Mouse (Mus musculus) thymus, postnatal 25 days (tissue): ENCODE measurements around the gene Vps29.
"Not testable (repeated sequence)": the region's sequence is repeated elsewhere in the genome, so short reads cannot be mapped to it uniquely, and the experiment has no call there.

Source experiments
- DNase-seq: peaks from one replicate; pipeline ENCODE4 v3.0.0; 2022

Gene Vps29

DNA sequence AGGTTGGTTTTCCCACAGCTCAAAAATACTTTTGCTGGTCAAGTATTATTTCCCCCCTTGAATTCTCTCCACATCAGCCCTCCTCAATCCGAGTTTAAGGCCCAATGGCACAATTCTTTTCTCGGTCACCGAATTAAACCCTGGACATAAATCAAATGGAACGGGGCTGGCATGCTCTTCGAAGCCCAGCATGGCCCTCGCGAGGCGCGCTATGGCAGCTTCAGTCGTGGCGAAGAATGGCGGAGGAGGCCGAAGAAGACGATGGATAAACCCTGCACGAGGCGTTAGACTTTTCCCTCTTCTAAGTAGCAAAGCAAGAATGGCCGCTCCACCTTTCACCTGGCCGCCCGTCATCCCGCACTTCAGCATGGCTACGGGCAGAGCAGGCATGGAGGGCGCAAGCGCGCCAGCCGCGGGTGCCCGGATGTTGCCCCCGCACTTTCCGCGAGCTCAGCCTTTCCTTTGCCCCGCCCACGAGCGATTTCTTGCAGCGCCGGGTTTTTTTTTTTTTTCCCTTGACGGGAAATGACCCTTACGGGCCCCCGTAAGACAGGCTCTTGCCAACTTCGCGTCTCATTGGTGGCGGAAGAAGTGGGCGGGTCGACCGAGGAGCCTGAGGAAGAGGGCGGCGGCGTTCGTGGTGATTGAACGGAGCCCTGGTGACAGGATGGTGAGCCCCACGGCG lies at the start of gene Vps29, which contains the start of gene Rad9b:
Vps29 (plus strand) TSS at position 563 of the 685 bp plus-strand sequence.
Rad9b (minus strand) TSS at position 427 of the 685 bp plus-strand sequence.
- peak; percentile 98 for DNase-seq

DNA sequence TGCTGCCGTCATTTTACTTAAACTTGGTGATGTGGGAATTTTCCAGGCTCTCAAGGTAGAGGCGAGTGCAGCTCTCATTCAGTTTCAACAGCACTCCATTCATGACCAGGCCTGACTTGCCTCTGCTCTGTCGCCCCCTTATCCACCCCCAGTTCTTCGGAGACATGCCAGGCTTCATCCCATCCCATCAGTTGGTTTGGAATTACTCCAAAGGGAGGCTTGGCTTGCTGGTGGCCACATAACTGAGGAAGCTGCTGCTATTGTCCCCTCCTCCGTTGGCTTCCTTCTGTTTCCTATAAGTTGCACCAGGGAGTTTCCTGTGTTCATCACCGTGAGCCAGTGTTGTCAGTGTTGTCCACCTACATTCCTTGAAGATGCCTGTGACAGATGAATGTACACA lies 49.6 kb upstream of the Vps29 start:
- DNase-seq: no peak

DNA sequence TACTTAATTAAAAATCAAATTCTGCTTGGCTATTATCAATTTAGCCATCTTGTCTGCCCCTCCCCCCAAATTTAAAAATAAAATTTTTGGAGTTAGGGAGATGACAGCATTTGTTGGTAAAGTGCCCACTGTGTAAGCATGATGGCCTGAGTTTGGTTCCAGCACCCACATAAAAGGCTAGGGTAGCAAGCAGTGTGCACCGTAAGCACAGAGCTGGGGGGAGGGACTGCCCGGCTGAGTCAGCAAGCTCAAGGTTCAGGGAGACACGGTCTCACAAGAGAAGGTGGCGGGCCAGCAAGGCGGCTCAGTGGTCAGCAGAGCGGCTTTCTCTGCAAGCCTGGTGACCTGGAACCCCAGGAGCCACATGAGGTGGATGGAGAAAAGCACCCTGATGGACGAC lies 48.7 kb upstream of the Vps29 start:
- DNase-seq: no peak

DNA sequence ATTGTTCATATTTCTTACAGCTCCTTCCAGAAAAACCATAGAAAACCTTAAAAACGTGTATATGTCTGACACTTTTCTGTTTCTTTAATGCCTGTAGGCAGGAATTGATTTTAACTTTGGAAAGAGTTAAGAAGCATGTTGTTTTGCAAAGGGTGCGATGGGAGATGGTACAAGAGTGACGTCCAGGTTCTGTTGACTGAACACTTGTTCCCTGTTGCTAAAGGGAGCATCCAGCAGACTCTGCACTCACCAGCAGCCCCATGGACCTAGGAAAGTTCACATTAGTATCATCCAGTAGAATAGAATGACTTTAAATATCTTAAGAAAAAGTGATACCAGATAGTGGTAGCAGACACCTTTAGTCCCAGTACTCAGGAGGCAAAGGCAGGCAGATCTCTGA lies 47.6 kb upstream of the Vps29 start:
- no peak for DNase-seq

DNA sequence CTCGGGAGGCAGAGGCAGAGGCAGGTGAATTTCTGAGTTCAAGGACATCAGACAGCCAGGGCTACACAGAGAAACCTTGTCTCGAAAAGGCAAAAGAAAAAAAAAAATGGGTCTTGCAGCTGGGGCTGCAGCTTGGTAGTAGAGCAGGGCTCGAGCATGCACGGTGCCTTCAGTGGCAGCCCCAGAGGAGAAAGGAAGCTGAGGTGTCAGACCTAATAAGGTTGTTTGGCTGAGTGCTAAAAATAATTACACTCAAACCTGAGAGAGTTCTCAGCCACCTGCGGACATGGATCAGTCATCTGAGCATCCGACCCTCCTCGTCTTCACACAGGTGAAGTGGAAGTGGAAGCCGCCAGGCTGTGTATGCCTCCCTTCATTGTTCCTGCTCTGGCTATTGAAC lies 43.5 kb upstream of the Vps29 start:
- peak; percentile 72 for DNase-seq

DNA sequence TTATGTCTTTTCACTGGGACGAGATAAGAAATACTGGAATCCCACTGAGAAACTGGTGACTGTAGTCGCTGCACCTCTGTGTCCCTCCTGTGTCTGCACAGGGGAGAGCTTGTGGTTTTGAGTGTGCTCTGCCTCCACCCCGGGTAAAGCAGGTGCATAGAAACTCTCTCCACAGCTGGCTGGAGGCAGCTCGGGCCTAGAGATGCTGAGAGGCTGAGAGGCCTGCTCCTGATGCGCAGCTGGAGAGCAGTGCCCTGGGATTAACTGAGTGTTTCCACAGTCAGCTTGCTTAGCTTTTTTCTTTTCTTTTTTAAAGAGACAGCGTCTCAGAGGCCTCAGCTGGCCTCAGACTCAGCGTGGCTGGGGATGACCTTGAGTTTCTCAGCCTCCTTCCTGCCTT lies 42.5 kb upstream of the Vps29 start:
- peak; percentile 77 for DNase-seq

DNA sequence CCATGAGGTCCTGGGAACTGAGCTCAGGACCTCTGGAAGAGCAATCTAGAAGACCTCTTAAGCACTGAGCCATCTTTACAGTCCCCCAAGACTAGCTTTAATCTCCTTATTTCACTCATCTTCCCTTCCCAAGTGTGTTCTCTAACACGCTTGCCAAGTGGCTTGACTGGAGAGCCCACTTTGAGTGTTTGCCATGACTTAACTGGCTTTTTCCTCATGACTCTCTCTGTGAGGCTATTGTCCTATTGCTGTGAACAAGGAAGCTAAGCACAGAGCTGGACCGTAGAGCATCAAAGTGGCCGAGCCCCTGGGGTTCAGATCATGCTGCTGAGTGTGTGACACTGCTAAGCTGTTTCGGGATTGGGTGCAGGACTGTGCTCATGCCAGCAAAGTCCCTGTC lies 41.8 kb upstream of the Vps29 start:
- no peak for DNase-seq

DNA sequence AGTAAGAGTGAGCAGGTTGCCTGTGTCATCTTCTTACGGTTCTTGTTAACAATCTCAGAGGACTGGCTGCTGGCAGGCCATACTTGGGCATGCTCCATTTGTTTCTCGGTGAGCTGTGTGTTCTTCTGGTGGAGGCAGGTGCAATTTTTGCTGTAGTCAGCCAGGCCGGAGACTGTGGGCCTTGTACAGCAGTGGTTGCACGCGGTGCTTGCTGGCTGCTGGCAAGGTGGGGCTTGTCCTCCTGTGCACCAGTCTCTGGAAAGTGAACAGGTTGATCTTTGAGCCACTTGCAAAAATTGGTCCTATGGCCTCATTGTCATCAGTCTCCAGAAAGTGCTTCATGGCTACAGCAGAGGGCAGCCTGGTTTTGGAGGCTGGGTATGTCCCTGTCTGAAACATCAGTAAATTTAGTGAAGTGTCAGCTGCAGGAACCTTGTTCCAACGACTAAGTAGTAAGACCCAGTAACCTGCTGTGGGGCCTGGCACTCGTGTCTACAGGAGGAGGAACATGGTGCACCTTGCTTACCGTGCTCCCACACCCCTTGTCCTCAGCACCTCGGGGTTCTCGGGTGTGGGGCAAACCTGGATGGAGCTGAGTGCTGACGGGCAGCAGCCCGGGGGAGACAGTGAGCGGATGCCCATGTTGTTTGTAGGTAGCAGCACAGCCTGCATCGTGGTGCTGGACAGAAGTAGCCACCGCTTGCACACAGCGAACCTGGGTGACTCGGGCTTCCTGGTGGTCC lies 41.1 kb upstream of the Vps29 start:
- DNase-seq: peak; percentile 62

DNA sequence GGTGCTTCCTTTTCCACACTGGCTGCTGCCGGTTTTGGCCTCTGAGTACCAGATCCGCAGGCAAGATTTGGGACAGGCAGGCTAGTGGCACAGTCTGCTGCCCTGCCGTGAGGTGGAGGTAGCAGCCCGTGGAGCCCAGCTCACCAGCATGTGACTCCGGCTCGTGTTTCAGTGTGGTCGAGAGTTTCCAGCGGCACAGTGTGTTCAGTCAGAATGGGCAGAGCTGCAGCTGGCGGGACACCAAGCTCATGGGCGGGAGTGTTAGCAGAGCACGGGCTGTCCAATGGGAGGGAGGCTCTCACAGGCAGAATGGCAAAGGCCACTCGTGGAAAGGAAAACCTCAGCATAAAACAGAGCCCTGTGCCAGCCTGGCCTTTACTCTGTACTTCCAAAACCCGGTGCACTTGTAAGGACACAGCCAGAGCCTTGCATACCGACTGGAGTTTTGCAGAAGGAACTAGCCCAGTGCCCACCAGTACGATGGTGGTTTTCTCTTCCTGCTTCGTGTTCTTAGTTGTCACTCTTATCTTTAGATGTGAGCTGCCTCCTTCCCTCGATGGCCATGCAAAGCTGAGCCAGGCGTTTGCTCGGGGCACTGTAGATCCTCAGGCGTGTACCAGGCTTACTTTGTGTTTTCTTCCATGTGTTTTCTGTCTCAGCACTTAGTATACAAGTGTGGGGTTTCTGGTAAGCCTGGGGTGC lies 39.1 kb upstream of the Vps29 start:
- DNase-seq: peak; percentile 67

DNA sequence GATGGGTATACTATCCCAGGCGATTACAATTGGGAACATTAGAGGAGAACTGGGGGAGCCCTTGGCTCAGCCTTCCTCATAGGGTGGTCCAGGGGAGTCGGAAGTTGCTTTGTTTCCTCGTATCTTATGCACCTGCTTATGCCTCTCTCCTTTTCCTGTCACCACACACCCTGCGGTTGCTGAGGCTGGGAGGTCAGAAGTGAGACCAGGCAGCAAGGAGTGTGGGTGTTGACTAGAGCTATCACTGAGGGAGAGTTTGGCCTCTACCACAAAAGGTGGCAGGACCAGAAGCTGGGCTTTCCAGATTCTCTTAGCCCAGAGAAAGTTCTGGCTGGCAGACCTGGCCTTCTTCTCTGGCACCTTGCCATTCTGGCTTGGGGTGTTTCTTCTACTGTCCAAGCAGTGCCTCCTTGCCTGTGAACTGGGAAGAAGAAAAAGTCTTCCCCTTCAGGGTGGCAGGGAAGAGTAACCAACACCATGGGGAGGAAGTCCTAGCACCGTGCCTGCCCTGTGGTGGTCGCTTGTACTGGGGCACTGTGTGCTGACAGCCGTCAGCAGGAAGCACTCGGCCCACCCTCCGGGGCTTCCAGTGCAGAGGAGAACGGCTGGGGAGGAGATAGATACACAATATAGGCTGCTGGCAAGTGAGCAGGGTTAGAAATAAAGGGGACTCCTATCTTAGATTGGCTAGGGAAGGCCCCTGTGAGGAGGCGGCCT lies 36.7 kb upstream of the Vps29 start:
- peak; percentile 78 for DNase-seq

DNA sequence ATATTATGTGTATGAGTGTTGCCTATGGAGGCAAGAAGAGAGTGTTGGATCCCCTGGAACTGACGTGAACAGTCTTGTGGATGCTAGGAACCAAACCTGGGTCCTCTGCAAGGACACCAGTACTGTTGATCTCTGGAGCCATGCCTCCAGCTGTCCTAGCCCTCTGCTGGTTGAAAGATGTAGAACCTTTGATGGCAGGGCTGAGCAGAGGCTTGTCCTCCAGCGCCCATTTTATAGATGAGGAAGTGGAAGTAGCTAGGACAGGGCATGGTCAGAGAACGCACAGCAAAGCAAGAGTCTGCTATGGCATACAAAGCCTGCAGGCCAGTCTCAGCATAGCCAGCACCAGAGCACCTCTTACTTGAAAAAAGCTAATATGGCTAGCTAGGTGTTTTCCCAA lies 36.1 kb upstream of the Vps29 start:
- peak; percentile 71 for DNase-seq

DNA sequence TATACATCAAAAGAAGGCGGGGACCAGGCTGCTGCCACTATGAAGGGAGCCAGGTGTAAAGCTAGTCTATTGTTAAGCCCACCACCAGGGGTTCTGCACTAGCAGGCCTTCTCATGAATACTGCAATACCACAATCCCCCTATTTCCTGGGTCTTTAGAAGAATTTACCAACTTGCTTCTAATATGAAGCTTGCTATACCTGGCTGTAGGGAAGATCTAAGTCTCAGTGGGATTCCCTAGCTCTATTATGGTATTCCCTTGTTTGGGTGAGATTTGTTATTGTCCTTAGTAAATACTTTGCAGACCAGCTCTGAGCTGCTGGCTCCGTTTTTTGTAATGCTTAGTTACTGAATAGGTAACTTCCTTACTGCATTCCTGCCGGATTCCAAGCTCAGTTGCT lies 35.2 kb upstream of the Vps29 start:
- DNase-seq: not testable (repeated sequence)

DNA sequence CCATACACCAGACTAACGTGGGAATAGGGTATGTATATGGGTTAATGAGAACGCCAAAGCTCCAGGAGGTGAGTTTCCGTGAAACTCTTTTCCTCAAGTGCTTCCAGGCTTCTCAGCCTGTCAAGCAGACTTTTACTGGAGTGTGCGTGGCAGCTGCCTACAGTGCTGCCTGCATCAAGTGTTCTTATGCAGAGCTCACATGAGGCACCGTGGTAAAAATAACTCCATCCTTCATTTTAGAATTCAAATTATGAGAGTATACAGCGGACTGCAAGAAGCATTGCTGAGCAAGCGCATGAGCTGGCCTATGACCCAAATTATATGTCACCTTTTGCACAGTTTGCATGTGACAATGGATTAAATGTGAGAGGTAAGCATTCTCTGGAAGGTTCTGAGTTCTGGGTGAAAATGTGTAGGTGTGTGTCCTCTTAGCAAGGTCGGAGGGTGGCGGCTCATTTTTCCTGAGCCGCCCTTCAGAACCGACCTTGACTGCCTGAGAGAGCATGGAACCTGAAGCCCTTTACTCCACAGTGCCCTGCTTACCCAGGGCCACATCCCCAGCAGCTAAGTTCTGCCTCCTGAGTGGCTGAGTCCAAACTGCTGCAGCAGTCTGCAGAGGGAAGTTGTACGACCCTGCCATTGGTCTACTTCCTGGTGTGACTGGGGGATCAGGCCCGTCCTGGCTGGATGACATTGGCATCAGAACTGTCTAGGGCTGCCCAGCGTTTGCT lies 34.5 kb upstream of the Vps29 start:
- DNase-seq: no peak

DNA sequence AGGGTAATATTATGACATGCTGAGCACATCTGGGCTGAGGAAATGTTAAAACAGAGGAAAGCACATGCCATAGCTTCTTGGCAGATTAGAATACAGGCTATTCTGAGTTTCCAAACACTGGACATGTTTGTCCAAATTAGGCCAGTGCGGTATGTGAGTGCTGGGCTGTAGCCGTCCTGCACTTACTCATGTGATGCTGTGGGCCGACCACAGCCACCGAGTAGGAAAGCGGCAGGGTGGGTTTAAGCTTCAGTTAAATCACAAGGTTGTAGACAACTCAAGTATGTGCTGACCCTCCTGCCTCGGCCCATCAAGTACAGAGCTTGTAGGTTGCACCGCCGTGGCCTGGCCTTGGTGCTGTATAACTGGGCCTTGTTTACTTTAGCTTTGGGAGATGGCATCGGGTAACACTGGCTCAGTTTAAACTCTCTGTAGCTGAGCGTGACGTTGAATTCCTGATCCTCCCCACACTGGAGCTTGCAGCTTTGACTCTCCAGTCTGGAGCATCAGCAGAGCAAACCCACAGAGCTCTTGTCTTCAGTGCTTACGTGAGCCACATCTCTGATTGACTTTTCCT lies 33.9 kb upstream of the Vps29 start:
- DNase-seq: no peak

DNA sequence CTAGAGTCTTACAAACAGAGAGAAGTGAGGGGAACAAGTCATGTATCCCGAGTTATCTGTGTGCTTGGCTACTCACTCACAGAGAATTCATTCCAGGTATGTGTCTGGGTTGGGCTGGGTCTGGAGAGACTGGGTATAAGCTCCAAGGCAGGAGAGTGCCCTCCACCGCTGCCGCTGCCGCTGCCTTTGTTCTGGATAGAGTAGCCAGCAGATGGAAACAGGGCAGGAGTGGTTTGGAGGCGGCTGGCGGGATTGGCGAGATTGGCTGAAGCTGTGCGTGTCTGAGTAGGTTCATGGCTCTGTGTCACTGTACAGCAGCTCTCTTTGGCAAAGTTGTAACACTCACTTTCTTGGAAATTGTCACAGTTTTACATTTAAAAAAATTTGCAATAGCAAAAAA lies 30.6 kb upstream of the Vps29 start:
- DNase-seq: no peak

DNA sequence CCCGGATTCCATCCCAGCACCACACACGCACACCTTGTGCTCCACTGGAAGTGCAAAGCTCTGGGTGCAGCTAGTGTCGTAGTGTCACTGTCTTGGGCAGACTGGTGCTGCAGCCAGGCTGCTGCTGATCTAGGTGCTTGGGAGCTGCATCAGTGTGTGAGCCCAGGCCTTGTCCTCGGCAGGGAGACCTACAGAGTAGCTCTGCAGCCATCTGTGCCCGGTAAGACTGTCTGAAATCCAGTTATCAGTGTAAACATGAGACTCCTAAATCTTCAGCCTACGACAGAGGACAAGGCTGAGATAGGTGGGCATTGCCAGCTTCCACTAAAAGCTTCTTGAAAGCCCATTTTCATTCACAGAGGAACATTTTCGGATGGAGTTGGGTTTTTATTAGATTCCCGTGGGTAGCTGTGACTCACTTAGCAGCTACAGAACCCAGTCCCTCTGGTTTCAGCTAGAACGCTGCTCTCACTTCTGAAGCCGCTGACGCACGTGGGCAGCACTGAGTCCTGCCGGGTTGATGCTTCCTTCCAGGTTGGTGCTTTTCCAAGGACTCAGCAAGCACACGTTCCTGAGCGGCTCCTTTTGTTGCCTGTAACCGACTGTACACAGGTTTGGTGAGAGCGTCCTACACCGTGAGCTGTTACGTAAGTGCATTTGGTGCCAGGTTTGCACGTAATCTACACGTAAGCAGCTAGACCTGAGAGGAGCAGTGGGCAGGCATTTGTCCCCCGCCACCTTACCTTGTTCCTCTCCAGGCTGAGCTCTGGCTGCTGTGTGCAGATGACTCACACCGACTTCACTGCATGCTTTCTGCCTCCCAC lies 29.3 kb upstream of the Vps29 start:
- no peak for DNase-seq

DNA sequence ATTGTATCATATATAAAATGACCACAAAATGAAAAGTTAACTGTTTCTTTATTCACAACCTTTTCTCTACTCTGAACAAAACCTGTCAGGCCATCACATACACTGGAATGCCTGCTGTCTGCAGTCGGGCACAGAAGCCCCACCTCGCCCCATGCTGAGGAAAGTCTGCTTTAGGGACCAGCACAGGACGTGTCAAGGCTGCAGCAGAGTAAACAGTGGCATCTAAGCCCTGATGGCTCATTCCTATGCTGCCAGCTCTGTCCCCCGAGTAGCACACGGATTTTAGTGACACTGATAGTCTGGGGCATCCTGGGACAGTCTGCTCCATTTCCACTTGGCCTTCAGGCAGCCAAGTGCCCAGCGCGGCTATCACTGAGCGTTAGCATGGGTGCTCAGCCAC lies 28.7 kb upstream of the Vps29 start:
- no peak for DNase-seq

DNA sequence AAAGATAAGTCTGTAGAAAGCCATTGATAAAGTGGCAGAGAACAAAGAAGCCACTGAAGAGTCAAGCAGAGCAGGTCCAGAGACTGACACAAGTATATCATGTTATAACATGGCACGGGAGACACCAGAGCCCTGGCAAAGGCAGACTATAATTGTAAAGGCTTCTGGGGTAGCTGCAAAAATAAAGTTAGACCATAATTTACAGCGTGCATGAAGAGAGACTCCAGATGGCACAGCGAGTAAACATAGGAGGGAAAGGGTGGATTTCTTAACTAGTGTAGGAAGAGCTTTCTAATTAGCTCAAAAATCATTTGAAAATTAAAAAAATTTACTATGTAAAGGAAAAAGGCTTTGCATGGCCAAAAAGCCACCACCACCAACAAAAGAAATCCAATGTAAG lies 26.9 kb upstream of the Vps29 start:
- no peak for DNase-seq

DNA sequence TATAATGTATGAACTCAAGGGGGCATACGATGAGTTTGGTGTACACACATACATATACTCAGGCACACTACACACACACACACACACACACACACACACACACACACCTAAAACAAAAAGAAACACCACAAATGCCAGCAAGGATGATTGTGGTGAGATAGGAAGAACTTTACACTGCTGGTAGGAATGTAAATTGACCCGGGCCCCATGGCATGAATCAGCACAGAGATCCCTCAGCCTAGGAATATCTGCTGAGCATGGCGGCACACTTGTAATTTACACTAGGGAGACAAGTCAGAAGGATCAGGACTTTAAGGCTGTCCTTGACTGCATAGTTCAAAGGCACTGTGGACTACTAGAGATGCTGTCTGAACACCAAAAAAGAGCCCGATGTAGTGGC lies 23.9 kb upstream of the Vps29 start:
- no peak for DNase-seq

DNA sequence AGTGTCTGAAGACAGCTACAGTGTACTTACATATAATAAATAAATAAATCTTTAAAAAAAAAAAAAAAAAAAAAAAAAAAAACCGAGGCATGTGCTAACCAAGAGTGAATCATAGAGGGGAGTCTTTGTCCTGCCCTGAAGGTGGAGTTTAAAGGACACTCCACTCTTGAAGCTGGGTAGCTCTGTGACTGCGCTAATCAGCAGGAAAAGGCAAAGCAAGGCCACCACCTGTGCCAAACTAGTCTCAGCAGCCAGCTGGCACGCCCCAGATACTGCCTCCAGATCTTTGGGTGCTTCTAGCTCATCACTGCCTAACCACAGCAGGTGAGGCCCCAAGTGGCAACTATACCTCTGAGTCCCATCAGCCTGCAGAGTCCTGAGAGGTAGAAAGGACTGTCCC lies 19.5 kb upstream of the Vps29 start:
- DNase-seq: peak; percentile 55

DNA sequence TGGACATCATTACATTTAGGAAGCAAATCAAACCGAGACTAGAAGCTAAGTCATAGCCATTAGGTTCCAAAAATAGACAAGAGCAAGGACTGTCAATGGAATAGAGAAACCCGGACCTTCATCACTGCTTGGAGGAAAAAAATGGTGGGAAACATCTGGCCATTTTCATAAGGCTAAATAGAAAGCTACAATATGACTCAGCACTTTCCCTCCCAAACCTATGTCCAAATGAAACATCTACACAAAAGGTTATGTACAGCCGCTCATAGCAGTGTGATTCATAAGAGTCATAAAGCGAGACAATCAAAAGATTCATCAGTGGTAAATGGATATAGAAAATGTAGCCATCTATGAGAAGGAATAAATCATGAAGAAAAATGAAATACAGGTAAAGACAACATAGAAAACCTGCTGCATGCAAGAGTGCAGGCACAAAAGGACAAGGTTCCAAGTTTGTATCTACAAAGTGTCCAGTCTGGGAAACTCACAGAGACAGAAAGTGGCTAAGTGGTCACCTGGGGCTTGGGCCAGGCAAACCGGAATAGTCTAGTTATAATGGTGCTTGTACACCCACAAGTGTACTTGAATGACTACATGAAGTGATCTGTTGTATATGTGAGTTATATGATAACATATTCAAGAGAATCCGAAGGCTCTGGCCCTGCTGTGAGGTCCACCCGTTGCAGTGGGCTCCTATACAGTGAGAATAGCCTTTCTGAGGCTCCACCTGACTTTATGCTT lies 17.4 kb upstream of the Vps29 start:
- no peak for DNase-seq
